Mouse (Mus musculus): ENCODE results near the gene Zfp763. TPM values are rescaled to one million over a fixed set of nuclear protein-coding genes. Genes with fewer than 3 reads are reported as not detected.

Gene Zfp763
- polyA plus RNA-seq, 1 experiment from 2014 or later, result 14.6 TPM

- no peak for ATAC-seq (ENCODE audit: insufficient read depth)
- no peak for TF ChIP-seq CTCF (IDR thresholded peaks at IDR 0.05; ENCODE audit: low read depth)
- peaks cover 28% of the 10 kb centered on the region for H3K36me3 ChIP-seq (ENCODE audit: insufficient read depth)
Observed at GRCm38 (mm10) chr17:32998492-32998891, 34.7 kb downstream of the Zfp763 start.

DNA sequence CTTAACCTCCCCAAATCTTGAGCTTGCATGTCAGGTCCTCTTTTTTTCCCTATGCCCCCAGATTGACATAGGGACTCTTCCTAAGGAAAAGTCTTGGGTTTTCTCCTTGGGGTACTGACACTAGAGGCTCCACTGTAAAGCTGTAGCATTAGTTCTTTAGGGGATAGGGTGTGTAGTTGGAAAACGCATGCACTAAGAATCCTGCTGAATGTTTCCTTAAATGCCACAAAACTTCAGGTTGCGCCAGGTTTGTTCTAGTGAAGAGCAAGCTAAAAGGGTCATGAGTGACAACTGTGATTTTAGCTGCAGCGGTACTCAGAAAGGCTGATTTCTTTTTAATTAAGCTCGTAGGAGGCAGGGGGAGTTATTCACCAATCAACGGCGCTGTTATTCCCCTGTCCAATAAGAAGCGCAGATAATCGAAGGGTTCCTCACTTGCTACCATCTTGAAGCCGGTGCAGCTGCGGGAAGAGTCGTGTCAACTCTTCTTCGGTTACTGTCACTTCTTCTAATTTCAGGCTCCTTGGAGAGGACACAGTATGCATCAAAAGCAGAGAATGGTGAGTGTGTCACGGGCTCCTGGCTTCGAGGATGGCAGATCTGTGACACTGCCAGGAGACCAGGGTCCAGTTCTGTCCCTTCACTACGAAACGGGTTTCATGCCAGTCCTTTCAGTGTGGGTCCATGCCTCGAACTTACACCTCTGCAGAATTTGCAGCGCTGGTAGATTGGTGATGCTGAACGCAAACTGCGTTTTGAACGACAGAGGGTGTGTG, 40.3 kb downstream of the Zfp763 start, which contains the start of gene Zfp952:
Gene Zfp952, plus strand, starts transcription at position 431 of the 776 bp plus-strand sequence.
- Histone ChIP-seq H3K27me3 (ENCODE audit: insufficient read depth, low read length) (no peaks in the 10 kb centered on the region), H3K36me3 (ENCODE audit: insufficient read depth) (peaks cover 8% of the 10 kb centered on the region), H3K9ac (peak within 1 kb of the TSS; percentile 72), H3K27ac (ENCODE audit: low read depth) (peak within 1 kb of the TSS; percentile 55; the same call in 1 of the 2 replicates), H3K4me3 (ENCODE audit: low read depth, low read length) (peak within 1 kb of the TSS; percentile 80), H3K4me2 (peak within 1 kb of the TSS; percentile 82), H3K4me1 (ENCODE audit: insufficient read depth) (no peaks in the 10 kb centered on the region), H3K9me3 (ENCODE audit: low read depth, low read length) (no peaks in the 10 kb centered on the region)
- WGBS, result 2% methylated on average over 21 of the region's 21 CpGs
- ATAC-seq (ENCODE audit: insufficient read depth), result peak; percentile 97
- DNase-seq, result peak; percentile 94
- no peak for TF ChIP-seq CTCF (IDR thresholded peaks at IDR 0.05; ENCODE audit: low read depth)

More at GRCm38 (mm10) chr17:32998492-32998891, 34.7 kb downstream of the Zfp763 start:
- H3K27ac ChIP-seq (ENCODE audit: low read depth), result no peak overlapping the region
- no peak for DNase-seq
- no peak overlapping the region for H3K4me3 ChIP-seq (ENCODE audit: low read depth, low read length)
- no peak overlapping the region for H3K9ac ChIP-seq
- 90% methylated on average over 2 of the region's 2 CpGs for WGBS
- no peaks in the 10 kb centered on the region for H3K4me1 ChIP-seq (ENCODE audit: insufficient read depth)
- peaks cover 5% of the 10 kb centered on the region; the same call in 1 of the 2 replicates for H3K9me3 ChIP-seq (ENCODE audit: low read depth, low read length)
- no peaks in the 10 kb centered on the region for H3K27me3 ChIP-seq (ENCODE audit: insufficient read depth, low read length)
- no peak overlapping the region for H3K4me2 ChIP-seq

- TF ChIP-seq CTCF (IDR thresholded peaks at IDR 0.05; ENCODE audit: low read depth), result peak; percentile 23; the same call in 1 of the 2 replicates
- ATAC-seq (ENCODE audit: insufficient read depth) (no peak), DNase-seq (peak; percentile 52)
- H3K36me3 ChIP-seq (ENCODE audit: insufficient read depth), result peaks cover 8% of the 10 kb centered on the region
- no peaks in the 10 kb centered on the region for H3K27me3 ChIP-seq (ENCODE audit: insufficient read depth, low read length)
- peak overlapping the region; percentile 80; the same call in 1 of the 2 replicates for H3K4me3 ChIP-seq (ENCODE audit: low read depth, low read length)
- no peaks in the 10 kb centered on the region for H3K4me1 ChIP-seq (ENCODE audit: insufficient read depth)
- H3K4me2 ChIP-seq, result peak overlapping the region; percentile 82
- WGBS, result 65% methylated on average over 12 of the region's 12 CpGs
- H3K9ac ChIP-seq, result no peak overlapping the region
- H3K9me3 ChIP-seq (ENCODE audit: low read depth, low read length), result no peaks in the 10 kb centered on the region
- no peak overlapping the region for H3K27ac ChIP-seq (ENCODE audit: low read depth)
Observed at GRCm38 (mm10) chr17:32991965-32992698, 41.1 kb downstream of the Zfp763 start.

- TF ChIP-seq CTCF (IDR thresholded peaks at IDR 0.05; ENCODE audit: low read depth), result no peak
- ATAC-seq (ENCODE audit: insufficient read depth), result no peak
- no peak overlapping the region for H3K4me2 ChIP-seq
- H3K9me3 ChIP-seq (ENCODE audit: low read depth, low read length), result no peaks in the 10 kb centered on the region
- DNase-seq, result no peak
- H3K27me3 ChIP-seq (ENCODE audit: insufficient read depth, low read length), result no peaks in the 10 kb centered on the region
- no peak overlapping the region for H3K9ac ChIP-seq
- H3K36me3 ChIP-seq (ENCODE audit: insufficient read depth), result no peaks in the 10 kb centered on the region
- no peak overlapping the region for H3K4me3 ChIP-seq (ENCODE audit: low read depth, low read length)
- no peak overlapping the region for H3K27ac ChIP-seq (ENCODE audit: low read depth)
- no peaks in the 10 kb centered on the region for H3K4me1 ChIP-seq (ENCODE audit: insufficient read depth)
- 68% methylated on average over 4 of the region's 4 CpGs for WGBS
Observed at GRCm38 (mm10) chr17:32986301-32986700, 46.9 kb downstream of the Zfp763 start.

DNA sequence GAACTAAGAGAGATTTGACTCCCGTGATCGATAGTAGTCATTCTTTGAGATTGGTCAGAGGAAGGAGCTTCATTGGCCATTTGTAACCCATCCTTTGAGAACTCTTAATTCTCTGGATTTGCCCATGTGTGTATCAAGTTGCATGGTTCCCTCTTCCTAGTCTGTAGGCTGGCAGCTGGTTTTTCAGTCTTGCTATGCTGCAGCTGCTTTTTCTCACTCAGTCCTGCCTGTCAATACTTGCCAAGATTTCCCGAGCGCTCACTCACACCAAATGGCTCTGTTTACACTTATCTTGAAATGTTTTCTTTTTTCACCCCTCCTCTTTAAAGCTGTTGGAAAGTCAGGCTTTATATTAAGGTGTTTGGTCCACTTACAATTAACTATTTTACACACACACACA, 51.8 kb downstream of the Zfp763 start:
- no peak for ATAC-seq (ENCODE audit: insufficient read depth)
- Histone ChIP-seq H3K4me1 (ENCODE audit: insufficient read depth) (no peaks in the 10 kb centered on the region), H3K36me3 (ENCODE audit: insufficient read depth) (peaks cover 35% of the 10 kb centered on the region), H3K9me3 (ENCODE audit: low read depth, low read length) (no peaks in the 10 kb centered on the region), H3K4me2 (no peak overlapping the region), H3K9ac (no peak overlapping the region), H3K4me3 (ENCODE audit: low read depth, low read length) (no peak overlapping the region), H3K27me3 (ENCODE audit: insufficient read depth, low read length) (no peaks in the 10 kb centered on the region), H3K27ac (ENCODE audit: low read depth) (no peak overlapping the region)
- WGBS, result 64% methylated on average over 4 of the region's 4 CpGs
- TF ChIP-seq CTCF (IDR thresholded peaks at IDR 0.05; ENCODE audit: low read depth), result no peak
- no peak for DNase-seq

Other genes starting within 250 kb of the Zfp763 start
- 58.3 and 58.6 TPM in 2 replicates for gene Zfp871, start 245.1 kb downstream of the Zfp763 start, polyA plus RNA-seq (2014; fragmentation: Nextera tagmentation; extraction: Ambion mirVana)
- gene Zfp811, start 223.5 kb downstream of the Zfp763 start, polyA plus RNA-seq (2014; fragmentation: Nextera tagmentation; extraction: Ambion mirVana), result 2.5 and 3.0 TPM in 2 replicates
- gene Zfp799, start 203.1 kb downstream of the Zfp763 start, polyA plus RNA-seq (2014; fragmentation: Nextera tagmentation; extraction: Ambion mirVana), result 16.1 and 19.0 TPM in 2 replicates
- gene Zfp870, start 141.8 kb downstream of the Zfp763 start, polyA plus RNA-seq (2014; fragmentation: Nextera tagmentation; extraction: Ambion mirVana), result 7.9 and 8.8 TPM in 2 replicates
- gene Cyp4f14, start 116.1 kb downstream of the Zfp763 start, polyA plus RNA-seq (2014; fragmentation: Nextera tagmentation; extraction: Ambion mirVana), result not detected in 2 replicates
- gene Cyp4f13, start 86.0 kb downstream of the Zfp763 start, polyA plus RNA-seq (2014; fragmentation: Nextera tagmentation; extraction: Ambion mirVana), result 8.1 and 8.5 TPM in 2 replicates
- gene Zfp472, start 67.6 kb downstream of the Zfp763 start, polyA plus RNA-seq (2014; fragmentation: Nextera tagmentation; extraction: Ambion mirVana), result 11.4 and 13.3 TPM in 2 replicates
- gene Zfp952, start 40.3 kb downstream of the Zfp763 start, polyA plus RNA-seq (2014; fragmentation: Nextera tagmentation; extraction: Ambion mirVana), result 13.6 and 14.5 TPM in 2 replicates
- not detected in 2 replicates for gene 4921501E09Rik, start 34.7 kb upstream of the Zfp763 start, polyA plus RNA-seq (2014; fragmentation: Nextera tagmentation; extraction: Ambion mirVana)
- 6.2 and 8.0 TPM in 2 replicates for gene Zfp563, start 55.9 kb upstream of the Zfp763 start, polyA plus RNA-seq (2014; fragmentation: Nextera tagmentation; extraction: Ambion mirVana)
- not detected in 2 replicates for gene Morc2b, start 106.3 kb upstream of the Zfp763 start, polyA plus RNA-seq (2014; fragmentation: Nextera tagmentation; extraction: Ambion mirVana)
- gene Olfr55, start 135.0 kb upstream of the Zfp763 start, polyA plus RNA-seq (2014; fragmentation: Nextera tagmentation; extraction: Ambion mirVana), result not detected in 2 replicates
- not detected in 2 replicates for gene Olfr239, start 157.9 kb upstream of the Zfp763 start, polyA plus RNA-seq (2014; fragmentation: Nextera tagmentation; extraction: Ambion mirVana)
- gene Olfr1564, start 188.3 kb upstream of the Zfp763 start, polyA plus RNA-seq (2014; fragmentation: Nextera tagmentation; extraction: Ambion mirVana), result not detected in 2 replicates
- gene Zfp955a, start 221.7 kb upstream of the Zfp763 start, polyA plus RNA-seq (2014; fragmentation: Nextera tagmentation; extraction: Ambion mirVana), result 18.9 and 20.0 TPM in 2 replicates
- 0.03 TPM in 2 replicates for gene Olfr63, start 231.3 kb upstream of the Zfp763 start, polyA plus RNA-seq (2014; fragmentation: Nextera tagmentation; extraction: Ambion mirVana)

Data from lung, embryonic 14.5 days (tissue).